Mouse (Mus musculus) C2C12 (cell line): ENCODE measurements around the gene Cpm.

ENCODE experiments used
- CTCF ChIP-seq: IDR thresholded peaks from one replicate; pipeline ENCODE4 v1.5.1; 2011; ENCODE audit not compliant: control insufficient read depth, insufficient read depth, insufficient read length
- FOSL1 ChIP-seq: IDR thresholded peaks from one replicate; pipeline ENCODE4 v1.8.0; 2011; ENCODE audit warnings: mild to moderate bottlenecking, low read length; ENCODE audit not compliant: poor library complexity, insufficient read depth, severe bottlenecking
- MAX ChIP-seq: IDR thresholded peaks from one replicate; pipeline ENCODE4 v1.6.1; 2011; ENCODE audit warnings: mild to moderate bottlenecking, control low read depth
- MYOG ChIP-seq: IDR thresholded peaks from one replicate; pipeline ENCODE4 v1.6.1; 2011; ENCODE audit not compliant: control insufficient read depth, insufficient read length; ENCODE audit errors: extremely low read depth
- USF1 ChIP-seq: IDR thresholded peaks from one replicate; pipeline ENCODE4 v1.6.1; 2011; ENCODE audit warnings: low read depth, mild to moderate bottlenecking, control low read depth, moderate library complexity

- TF ChIP-seq MYOG (no peak), FOSL1 (no peak), CTCF (no peak), MAX (no peak), USF1 (no peak)
Observed at GRCm38 (mm10) chr10:117716686-117717085, 87.4 kb downstream of the Cpm start.
